Comparison of ENCODE assay signal across 8 mouse cellular contexts in the genomic region with DNA sequence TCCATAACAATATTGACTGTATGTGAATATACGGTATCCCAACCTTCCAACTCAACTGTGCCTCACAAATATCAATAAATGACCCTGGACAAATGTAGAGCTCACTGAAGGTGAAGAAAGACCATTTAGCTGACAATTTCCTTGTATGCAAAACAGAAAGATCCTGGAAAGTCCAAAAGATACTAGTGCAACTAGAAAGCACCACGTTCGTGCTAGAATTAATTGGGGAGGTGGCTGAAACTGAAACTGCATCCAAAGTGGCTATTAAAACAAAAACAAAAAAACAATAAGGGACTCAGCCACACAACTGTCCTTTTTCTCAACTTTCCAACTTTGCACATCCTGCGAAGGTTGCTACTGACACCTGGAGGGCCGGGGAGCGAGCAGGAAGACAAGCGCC. TPM values are rescaled to one million over a fixed set of nuclear protein-coding genes. Genes with fewer than 3 reads are reported as not detected.
DNase-seq lines count a peak whose midpoint lies in the region; ATAC-seq lines count a peak whose summit lies in the region.

No protein-coding gene starts in this region.

- no peaks in the 10 kb centered on the region for H3K9me3 ChIP-seq in kidney, embryonic 16.5 days (ENCODE audit: low read length)
- H3K9me3 ChIP-seq in embryonic facial prominence, embryonic 10.5 days: no peaks in the 10 kb centered on the region
- H3K9me3 ChIP-seq in hindbrain, embryonic 16.5 days (ENCODE audit: control insufficient read depth, low read length): no peaks in the 10 kb centered on the region
- no peaks in the 10 kb centered on the region for H3K9me3 ChIP-seq in midbrain, embryonic 16.5 days (replicated peaks; ENCODE audit: control insufficient read depth, low read length, poor library complexity, severe bottlenecking)

- DNase-seq in kidney, postnatal 4 days: no peak
- no peak for DNase-seq in embryonic facial prominence, embryonic 10.5 days (ENCODE audit: low spot score)
- no peak for DNase-seq in gastrocnemius, postnatal 36 days
- DNase-seq in urinary bladder, adult 18-20 months (ENCODE audit: low spot score in 2 of 2): no peak
- DNase-seq in ovary, postnatal 36 days (ENCODE audit: low spot score): no peak

- peaks cover 13% of the 10 kb centered on the region for H3K4me1 ChIP-seq in kidney, embryonic 16.5 days (ENCODE audit: insufficient read depth, low read length)
- peaks cover 22% of the 10 kb centered on the region for H3K4me1 ChIP-seq in embryonic facial prominence, embryonic 10.5 days
- H3K4me1 ChIP-seq in hindbrain, embryonic 16.5 days (ENCODE audit: control insufficient read depth, insufficient read depth, low read depth, low read length): peaks cover 15% of the 10 kb centered on the region
- peaks cover 15% of the 10 kb centered on the region for H3K4me1 ChIP-seq in midbrain, embryonic 16.5 days (ENCODE audit: control insufficient read depth, insufficient read depth, low read length)

- no peaks in the 10 kb centered on the region for H3K27me3 ChIP-seq in kidney, embryonic 16.5 days (ENCODE audit: insufficient read depth, low read length)
- H3K27me3 ChIP-seq in embryonic facial prominence, embryonic 10.5 days (replicated peaks; ENCODE audit: low read depth, poor library complexity, severe bottlenecking): no peaks in the 10 kb centered on the region
- no peaks in the 10 kb centered on the region for H3K27me3 ChIP-seq in hindbrain, embryonic 16.5 days (replicated peaks; ENCODE audit: control insufficient read depth, insufficient read depth, low read length)
- no peaks in the 10 kb centered on the region for H3K27me3 ChIP-seq in midbrain, embryonic 16.5 days (ENCODE audit: control insufficient read depth, insufficient read depth, low read depth, low read length)

- intact Hi-C loops in gastrocnemius, postnatal 36 days (cut with DNase I): loop anchor here (5.0 kb wide), 2 partner anchors 256 to 1964 kb away; a partner anchor contains a TSS

- no peak for ATAC-seq in kidney, embryonic 16.5 days (ENCODE audit: low FRiP score, low TSS enrichment)
- ATAC-seq in hindbrain, embryonic 16.5 days: no peak
- ATAC-seq in midbrain, embryonic 16.5 days: no peak

- WGBS in kidney, embryonic 16.5 days: 8% methylated on average over 7 of the region's 7 CpGs
- WGBS in embryonic facial prominence, embryonic 10.5 days: 11% methylated on average over 7 of the region's 7 CpGs
- WGBS in hindbrain, embryonic 16.5 days: 9% methylated on average over 7 of the region's 7 CpGs
- WGBS in midbrain, embryonic 16.5 days: 8% methylated on average over 7 of the region's 7 CpGs

- H3K4me2 ChIP-seq in kidney, embryonic 16.5 days (replicated peaks; ENCODE audit: low read depth, low read length): peak overlapping the region; percentile 58
- peak overlapping the region; percentile 82 for H3K4me2 ChIP-seq in hindbrain, embryonic 16.5 days (ENCODE audit: low read length)
- peak overlapping the region; percentile 79 for H3K4me2 ChIP-seq in midbrain, embryonic 16.5 days (ENCODE audit: low read length)

- 0 out of 2 replicates have a peak, but pooled peaks cover 3% of the 10 kb centered on the region for H3K36me3 ChIP-seq in kidney, embryonic 16.5 days (ENCODE audit: insufficient read depth, low read length)
- peaks cover 7% of the 10 kb centered on the region for H3K36me3 ChIP-seq in embryonic facial prominence, embryonic 10.5 days (replicated peaks)
- no peaks in the 10 kb centered on the region for H3K36me3 ChIP-seq in hindbrain, embryonic 16.5 days (ENCODE audit: control insufficient read depth, insufficient read depth, low read length)
- no peaks in the 10 kb centered on the region for H3K36me3 ChIP-seq in midbrain, embryonic 16.5 days (ENCODE audit: control insufficient read depth, insufficient read depth, low read length)

- peak overlapping the region; percentile 91 for H3K4me3 ChIP-seq in kidney, embryonic 16.5 days (ENCODE audit: low read length)
- H3K4me3 ChIP-seq in embryonic facial prominence, embryonic 10.5 days: peak overlapping the region; percentile 86
- peak overlapping the region; percentile 75 for H3K4me3 ChIP-seq in hindbrain, embryonic 16.5 days (ENCODE audit: low read length)
- H3K4me3 ChIP-seq in midbrain, embryonic 16.5 days (ENCODE audit: low read depth, low read length): peak overlapping the region; percentile 67

- H3K27ac ChIP-seq in kidney, embryonic 16.5 days (ENCODE audit: low read length): peak overlapping the region; percentile 74
- peak overlapping the region; percentile 95 for H3K27ac ChIP-seq in embryonic facial prominence, embryonic 10.5 days (replicated peaks)
- H3K27ac ChIP-seq in hindbrain, embryonic 16.5 days (ENCODE audit: low read depth, low read length): peak overlapping the region; percentile 75
- peak overlapping the region; percentile 91 for H3K27ac ChIP-seq in midbrain, embryonic 16.5 days (ENCODE audit: low read length)

- peak overlapping the region; percentile 86 for H3K9ac ChIP-seq in kidney, embryonic 16.5 days (replicated peaks; ENCODE audit: low read length)
- H3K9ac ChIP-seq in hindbrain, embryonic 16.5 days (ENCODE audit: low read depth, low read length): peak overlapping the region; percentile 77
- peak overlapping the region; percentile 64 for H3K9ac ChIP-seq in midbrain, embryonic 16.5 days (ENCODE audit: low read depth, low read length)

RNA-seq across cellular contexts. Expression of a gene that starts 4.5 kb away (rescaled TPM):
- 129 and 134 TPM in 2 replicates for polyA plus RNA-seq in kidney, embryonic 16.5 days (2015; fragmentation: Nextera tagmentation; extraction: Ambion mirVana)
- polyA plus RNA-seq in embryonic facial prominence, embryonic 10.5 days (2016; fragmentation: Nextera tagmentation; extraction: Ambion mirVana): 182 and 197 TPM in 2 replicates
- polyA plus RNA-seq in hindbrain, embryonic 16.5 days (2015; fragmentation: Nextera tagmentation; extraction: Ambion mirVana): 28.3 and 32.6 TPM in 2 replicates
- polyA plus RNA-seq in midbrain, embryonic 16.5 days (2015; fragmentation: Nextera tagmentation; extraction: Ambion mirVana): 18.7 and 21.9 TPM in 2 replicates
- 10 to 100 TPM; 24.7 to 29.8 TPM for total RNA-seq in gastrocnemius, postnatal 36 days (2021)

RNA-seq across cellular contexts. Expression of a gene that starts 4.6 kb away (rescaled TPM):
- polyA plus RNA-seq in kidney, embryonic 16.5 days (2015; fragmentation: Nextera tagmentation; extraction: Ambion mirVana): 16.3 and 18.6 TPM in 2 replicates
- 17.1 and 17.3 TPM in 2 replicates for polyA plus RNA-seq in embryonic facial prominence, embryonic 10.5 days (2016; fragmentation: Nextera tagmentation; extraction: Ambion mirVana)
- 12.3 and 13.1 TPM in 2 replicates for polyA plus RNA-seq in hindbrain, embryonic 16.5 days (2015; fragmentation: Nextera tagmentation; extraction: Ambion mirVana)
- polyA plus RNA-seq in midbrain, embryonic 16.5 days (2015; fragmentation: Nextera tagmentation; extraction: Ambion mirVana): 16.0 and 16.4 TPM in 2 replicates
- total RNA-seq in gastrocnemius, postnatal 36 days (2021): 10 to 100 TPM; 17.5 to 18.8 TPM
